Mouse (Mus musculus): ENCODE measurements around the gene Pgs1.
A peak's percentile ranks its signal among the peaks of the same experiment; 100 is the strongest.

Gene Pgs1

GRCm38 (mm10) chr11:117986126-117987031 is at the start of gene Pgs1:
TSS of gene Pgs1 (plus strand) at chr11:117986292.
- peak; percentile 92 for DNase-seq

DNA sequence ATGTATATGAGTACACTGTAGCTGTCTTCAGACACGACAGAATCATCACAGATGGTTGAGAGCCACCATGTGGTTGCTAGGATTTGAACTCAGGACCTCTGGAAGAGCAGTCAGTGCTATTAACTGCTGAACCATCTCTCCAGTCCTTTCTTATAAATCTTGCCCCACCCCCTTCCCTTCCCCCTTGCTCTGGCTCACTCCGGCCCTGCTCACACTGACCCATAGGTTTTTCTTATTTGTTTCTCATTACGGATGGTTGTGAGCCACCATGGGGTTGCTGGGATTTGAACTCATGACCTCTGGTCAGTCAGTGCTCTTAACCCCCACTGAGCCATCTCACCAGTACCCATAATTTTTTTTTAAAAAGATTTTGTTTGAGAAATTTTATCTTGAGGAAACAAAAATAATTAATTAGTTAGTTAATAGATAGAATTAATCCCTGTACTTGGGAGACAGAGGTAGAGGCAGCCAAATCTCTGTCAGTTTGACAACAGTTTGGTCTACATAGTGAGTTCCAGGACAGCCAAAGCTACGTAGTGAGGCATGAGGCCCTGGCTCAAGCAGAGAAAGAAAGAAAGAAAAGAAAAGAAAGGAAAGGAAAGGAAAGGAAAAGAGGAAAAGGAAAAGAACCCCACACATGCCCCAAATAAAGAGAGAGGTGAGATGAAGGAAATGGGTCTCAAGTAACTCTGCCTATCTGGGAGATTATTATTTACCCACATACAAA is 46.9 kb upstream of the Pgs1 start:
- no peak for DNase-seq

DNA sequence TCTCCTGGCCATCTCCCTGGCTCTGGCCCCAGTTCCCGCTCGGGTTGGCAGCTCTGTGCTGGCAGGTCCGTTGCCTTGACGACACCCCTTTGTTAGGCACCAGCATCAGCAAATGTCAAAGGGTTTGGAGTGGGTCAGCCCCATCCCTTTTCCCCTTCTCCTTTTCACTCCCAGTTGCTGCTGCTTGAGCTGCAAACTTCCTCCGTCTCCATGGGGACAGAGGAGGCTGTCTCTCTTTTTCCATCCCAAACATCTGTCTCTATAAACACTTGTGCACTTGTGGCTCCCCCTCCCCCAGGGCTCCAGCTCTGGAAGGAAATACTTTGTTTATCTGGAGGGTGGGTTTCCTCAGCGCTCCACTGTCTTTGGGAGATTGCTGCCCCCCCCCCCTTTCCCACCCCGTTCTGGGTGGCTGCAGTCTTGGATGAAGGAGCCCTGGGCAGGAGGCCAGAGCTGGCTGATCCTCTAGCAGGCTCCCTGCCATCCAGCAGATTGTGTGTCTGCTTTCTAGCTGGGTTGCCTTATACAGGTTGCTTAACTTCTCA is 46.3 kb upstream of the Pgs1 start:
- peak; percentile 66 for DNase-seq

DNA sequence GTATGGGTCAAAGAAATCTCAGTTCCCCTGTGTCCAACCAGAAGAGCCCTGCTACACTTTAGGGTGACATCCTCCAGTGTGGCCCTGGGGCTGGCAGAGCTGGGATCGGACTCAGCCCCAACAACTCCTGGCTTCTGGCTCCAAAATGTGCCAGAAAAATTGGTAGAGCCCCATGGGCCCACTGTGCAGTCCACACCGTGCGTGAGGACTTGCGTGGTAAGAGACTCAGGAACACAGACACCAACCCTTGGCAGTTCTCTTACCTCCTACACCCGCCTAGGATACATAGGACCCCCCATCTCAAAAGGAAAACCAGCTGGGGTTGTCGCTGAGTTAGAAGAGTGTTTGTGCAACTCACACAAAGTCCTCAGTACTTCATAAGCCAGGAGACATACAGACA is 45.2 kb upstream of the Pgs1 start:
- no peak for DNase-seq

DNA sequence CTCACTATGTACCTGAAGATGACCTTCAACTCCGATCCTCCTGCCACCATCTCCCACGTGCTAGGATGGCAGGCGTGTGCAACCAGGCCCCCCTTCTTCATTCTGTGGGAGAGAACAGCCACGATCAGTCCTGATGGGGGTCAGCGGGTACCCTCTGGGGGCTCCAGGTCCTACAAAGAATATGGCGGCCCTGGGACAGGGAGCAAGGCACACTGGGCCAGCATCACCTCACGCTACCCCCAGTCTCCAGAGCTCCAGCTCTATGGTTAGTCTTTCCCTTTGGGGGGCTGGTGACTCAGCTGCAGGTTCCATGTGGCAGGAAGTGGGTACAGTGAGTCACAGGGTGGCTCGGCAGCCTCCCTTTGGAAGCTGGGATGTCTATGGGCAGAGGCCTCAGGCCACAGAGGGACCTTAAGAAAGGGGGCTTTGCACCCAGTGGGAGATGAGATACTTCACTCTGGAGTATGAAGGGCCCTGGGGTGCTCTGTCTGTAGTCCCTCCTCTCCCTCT is 44.7 kb upstream of the Pgs1 start:
- no peak for DNase-seq

GRCm38 (mm10) chr11:117941848-117942247 is 44.2 kb upstream of the Pgs1 start:
- DNase-seq, result no peak

- DNase-seq, result no peak
Observed at GRCm38 (mm10) chr11:117946195-117946979, 39.7 kb upstream of the Pgs1 start.

DNA sequence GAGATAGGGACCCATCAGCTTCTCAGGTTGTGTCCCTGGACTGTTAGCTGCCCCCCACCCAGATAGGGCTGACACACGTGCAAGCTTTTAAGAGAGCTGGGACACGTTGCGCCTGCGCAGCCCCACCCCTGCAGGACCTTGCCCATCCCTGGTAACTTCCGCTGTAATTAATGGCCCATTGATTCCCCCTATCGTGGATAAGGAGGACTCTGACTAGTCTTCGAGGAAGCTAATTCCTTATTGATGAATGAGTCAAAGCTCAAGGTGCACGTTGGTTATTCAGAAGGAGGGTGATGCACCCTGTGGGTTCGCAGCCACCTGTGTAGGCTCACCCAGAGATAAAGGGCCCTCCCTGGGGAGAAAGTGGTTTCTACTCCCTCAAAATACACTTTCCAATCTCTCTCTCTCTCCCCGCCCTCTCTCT is 39.1 kb upstream of the Pgs1 start:
- no peak for DNase-seq

DNA sequence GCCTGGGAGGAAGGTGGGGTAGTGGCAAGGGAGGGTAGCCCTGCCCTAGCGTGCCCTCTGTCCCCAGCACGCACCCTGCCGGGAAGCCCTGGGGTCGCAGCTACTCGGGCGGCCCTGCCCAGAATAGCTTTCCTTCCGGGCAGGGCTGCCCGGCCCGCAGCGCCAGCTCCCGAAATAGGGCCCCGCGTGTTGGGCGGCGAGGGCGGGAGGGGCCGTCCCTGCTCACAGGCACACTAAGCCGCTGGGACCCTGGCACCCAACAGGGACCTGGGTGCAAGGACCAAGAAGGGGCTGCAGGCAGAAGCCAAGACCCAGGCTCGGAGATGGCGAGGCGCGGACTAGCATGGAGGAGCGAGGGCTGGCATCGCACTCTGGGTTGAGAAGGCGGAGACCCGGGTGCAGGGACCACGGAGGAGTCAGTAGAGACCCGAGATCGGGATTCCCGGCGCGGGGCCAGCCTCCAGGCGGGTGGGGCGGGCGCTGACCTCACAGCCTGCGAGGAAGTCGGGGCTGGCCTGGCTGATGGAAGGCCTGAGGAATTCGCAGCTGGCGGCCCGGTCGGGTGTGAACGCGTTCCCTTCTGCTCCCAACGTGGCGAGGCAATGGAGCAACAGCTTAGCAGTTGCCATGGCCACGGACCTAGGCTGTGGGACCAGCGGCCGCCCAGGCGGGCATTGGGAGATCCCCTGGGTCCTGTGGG is 36.5 kb upstream of the Pgs1 start:
- peak; percentile 61 for DNase-seq

GRCm38 (mm10) chr11:117951391-117951790 is 34.7 kb upstream of the Pgs1 start:
- no peak for DNase-seq

DNA sequence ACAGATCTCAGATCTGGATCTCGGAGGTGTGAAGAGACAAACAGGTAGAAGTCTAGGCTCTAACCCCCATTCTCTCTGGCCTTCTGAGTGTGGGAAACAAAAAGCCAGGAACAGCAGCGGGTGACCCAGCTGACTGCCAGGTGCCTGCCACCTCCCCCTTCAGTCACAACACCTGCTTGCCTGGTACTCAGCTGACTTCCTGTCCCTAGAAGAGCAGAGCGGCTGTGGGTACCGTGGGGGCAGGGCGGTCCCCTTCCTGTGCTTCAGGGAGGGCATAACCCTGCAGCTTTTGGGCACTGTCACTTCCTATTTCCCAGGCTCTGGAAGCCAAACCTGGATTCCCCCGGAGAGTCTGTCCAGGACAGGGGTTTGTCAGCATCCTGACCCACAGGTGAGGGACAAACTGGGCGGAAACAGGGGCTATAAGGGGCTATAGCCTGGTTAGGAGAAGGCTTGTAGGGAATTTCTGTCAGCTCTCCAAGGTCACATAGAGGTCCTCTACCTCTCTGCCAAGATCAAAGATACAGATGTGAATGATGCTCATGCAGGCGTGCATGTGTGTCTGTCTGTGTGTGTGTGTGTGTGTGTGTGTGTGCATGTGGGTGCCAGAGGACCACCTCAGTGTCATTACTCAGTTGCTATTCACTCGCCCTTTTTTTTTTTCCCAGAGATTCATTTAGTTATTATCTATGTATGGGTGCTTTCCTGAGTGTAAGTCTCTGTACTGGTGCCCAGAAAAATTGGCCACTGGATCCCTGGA is 33.7 kb upstream of the Pgs1 start:
- DNase-seq, result no peak

DNA sequence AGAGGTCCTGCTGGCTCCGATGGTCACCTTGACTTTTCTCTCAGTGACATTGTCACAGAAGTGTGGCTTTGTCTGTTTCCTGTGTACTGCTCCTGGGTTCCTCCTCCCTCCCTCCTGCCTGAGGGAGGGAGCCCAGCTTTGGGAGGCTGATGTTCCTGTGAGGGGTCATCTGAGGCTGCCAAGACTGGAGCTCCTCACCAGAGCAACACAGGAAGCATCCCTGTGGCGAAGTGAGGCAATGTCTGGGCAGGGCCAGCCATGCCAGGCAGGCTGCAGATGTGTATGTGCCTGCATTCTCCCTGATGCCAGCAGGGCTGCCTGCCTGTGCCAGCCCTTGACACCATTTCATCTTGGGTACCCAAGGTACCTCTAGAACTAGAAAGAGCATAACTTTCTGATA is 32.0 kb upstream of the Pgs1 start:
- DNase-seq, result no peak

DNA sequence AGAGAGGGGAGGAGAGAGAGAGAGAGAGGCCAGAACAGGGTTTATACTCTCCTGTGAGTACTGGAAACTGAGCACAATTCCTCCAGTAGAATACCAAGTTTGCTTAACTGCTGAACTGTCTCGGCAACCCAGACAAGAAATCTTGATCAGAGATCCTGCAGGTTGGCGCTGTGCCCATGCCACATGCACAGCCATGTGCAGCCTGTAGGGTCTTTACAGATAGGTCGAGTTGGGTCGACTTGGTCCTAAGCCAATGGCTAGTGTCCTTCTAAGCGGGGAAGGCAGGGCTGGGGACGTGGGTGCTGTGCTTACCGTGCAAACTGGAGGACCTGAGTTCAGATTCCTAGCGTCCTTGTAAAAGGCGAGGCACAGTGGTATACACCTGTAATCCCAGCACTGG is 31.3 kb upstream of the Pgs1 start:
- DNase-seq, result no peak

DNA sequence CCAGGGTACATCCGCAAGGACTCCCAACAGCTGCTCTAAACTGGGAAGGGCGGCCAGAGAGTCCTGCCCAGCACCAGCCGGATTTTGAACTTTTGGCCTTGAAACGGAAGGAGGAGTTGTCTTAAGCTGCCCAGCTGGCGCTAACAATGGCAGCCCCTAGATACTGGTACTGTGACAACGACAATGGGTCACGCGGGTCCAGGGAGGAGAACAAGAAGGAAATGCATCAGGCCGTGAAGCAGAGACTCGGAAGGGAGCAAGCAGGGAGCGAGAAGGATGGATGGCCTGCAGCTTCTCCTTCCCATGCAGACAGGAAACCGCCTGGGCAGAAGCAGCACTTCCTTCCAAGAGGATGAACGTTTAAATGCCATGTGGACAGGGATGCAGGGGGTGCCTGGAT is 30.5 kb upstream of the Pgs1 start:
- DNase-seq, result no peak

DNA sequence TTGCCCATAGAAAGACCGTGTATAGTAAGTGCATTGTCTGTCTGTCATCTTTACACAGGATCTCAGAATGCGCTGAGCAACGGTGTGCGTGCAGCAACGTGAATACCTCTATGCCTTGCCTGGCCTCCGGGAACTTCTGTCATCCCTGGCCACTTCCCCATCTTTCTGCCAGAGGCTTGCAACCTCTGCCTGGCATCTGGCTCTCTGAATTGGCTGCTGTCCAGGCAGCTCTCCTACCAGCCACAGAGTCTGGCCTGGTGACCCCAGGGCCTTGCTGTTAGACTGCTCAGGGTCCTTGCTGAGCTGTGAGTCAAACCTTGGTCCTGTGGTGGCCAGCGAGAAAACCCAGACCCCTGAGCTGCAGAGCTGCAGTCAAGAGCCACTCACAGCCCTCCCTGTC is 27.9 kb upstream of the Pgs1 start:
- DNase-seq, result no peak

DNA sequence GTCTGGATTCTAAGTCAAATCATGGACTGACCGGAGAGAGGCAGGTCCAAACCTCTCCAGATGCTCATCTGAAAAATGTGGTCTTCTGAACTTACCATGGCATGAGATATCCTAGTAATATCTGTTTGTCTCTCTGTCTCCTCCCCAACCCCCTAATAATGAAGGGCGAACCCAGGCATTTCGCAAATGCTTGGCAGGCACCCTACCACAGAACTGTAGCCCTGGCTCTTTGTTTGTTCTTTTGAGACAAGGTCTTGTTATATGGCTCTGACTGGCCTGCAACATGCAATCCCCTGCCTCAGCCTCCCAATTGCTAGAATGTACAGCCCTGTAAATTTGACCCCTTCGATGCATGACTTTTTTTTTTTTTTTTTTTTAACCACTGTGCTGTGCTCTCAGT is 26.9 kb upstream of the Pgs1 start:
- DNase-seq, result no peak

- DNase-seq, result no peak
Observed at GRCm38 (mm10) chr11:117959741-117960381, 26.2 kb upstream of the Pgs1 start.

GRCm38 (mm10) chr11:117960601-117961000 is 25.5 kb upstream of the Pgs1 start:
- no peak for DNase-seq

DNA sequence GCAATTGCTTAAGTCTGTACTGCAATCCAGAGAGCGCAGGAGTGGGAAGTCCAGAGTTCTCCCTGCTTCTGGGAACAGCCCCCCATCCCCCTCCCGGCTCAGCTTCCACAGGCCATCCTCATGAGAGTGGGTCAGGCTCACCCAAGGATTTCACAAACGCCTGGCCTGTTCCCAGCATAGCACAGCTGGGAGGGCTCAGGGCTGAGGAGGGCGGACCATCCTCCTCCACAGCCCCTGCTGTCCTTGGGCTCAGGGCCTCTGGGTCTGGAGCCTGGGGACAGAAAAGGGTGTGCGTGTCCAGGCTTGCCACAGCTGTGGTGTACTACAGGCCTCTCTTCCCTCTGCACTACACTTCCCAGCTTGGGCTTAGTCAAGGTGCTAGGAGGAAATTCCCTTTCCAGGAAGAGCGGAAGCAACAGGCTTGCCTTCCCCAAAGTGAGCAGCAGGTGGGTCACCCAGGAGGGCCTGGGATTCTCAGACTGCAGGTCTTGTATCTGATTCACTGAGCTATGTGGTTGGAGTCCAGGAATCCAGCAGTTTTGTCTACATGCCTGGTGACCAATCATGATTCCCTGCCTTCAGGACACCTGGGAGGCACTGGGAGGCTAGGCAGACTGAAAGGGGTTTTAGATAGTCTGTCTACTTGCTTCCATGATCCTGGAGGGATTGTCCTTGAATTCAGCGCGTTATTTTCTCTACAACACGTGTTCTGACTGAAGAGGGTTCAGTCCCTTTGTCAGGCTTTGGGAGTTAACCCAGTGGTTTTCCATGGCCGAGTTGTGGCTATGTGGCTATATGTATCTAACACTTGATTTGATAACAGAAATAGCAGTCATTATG is 23.6 kb upstream of the Pgs1 start:
- peak; percentile 66 for DNase-seq

All from liver (tissue).